Mouse (Mus musculus): ENCODE results near the gene Gm17364. TPM values are rescaled to one million over a fixed set of nuclear protein-coding genes. Genes with fewer than 3 reads are reported as not detected.
A peak's percentile ranks its signal among the peaks of the same experiment; 100 is the strongest.
"Not testable (repeated sequence)": the region's sequence is repeated elsewhere in the genome, so short reads cannot be mapped to it uniquely, and the experiment has no call there.

The Gm17364 gene
- polyA plus RNA-seq, 1 experiment from 2014 or later, result not detected

DNA sequence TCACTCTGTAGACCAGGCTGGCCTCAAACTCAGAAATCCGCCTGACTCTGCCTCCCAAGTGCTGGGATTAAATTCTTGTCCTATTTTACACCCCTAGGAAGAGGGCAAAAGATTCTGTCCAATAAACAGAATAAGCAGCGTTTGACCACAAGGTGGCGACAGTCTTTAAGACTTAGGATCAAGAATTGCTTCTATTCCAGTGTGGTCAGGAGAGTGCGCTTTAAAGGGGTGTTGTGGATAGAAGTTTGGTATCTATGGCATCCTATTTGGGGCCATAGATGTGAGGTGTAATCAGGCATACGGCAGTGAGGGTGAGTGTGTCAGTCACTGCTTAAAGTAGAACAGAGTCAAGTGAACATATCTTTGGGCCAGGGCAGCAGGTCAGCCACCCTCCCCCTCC is 9.5 kb upstream of the Gm17364 start:
- Histone ChIP-seq H3K4me3 (no peak overlapping the region), H3K27ac (no peak overlapping the region), H3K4me1 (replicated peaks) (peaks cover 7% of the 10 kb centered on the region; the same call in 1 of the 2 replicates), H3K27me3 (ENCODE audit: insufficient read depth, poor library complexity, severe bottlenecking) (no peaks in the 10 kb centered on the region), H3K36me3 (no peaks in the 10 kb centered on the region), H3K9me3 (peaks cover 2% of the 10 kb centered on the region; the same call in 1 of the 2 replicates)
- WGBS, result 30% methylated on average over 5 of the region's 5 CpGs
- DNase-seq (ENCODE audit: low spot score), result peak; percentile 69

DNA sequence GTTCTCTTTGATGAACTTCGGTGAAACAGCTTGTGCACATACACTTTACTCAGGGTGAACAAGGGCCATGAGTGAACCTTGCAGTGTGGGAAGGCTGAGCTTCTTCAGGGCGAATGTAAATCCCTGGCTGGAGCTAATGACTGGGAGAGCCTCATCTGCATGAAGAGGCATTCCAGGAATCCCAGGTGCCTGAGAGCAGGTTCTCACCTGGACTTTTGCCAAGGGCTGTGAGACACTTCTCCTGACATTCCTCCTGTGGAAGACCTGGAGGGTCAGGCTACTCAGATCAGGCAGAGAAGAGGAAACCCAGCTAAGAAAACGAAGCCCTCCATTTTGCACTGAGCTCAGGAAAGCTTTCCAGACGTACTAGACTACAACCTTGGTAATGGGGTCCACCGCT is 6.9 kb upstream of the Gm17364 start:
- 70% methylated on average over 5 of the region's 5 CpGs for WGBS
- H3K9me3 ChIP-seq, result peaks cover 7% of the 10 kb centered on the region; the same call in 1 of the 2 replicates
- no peaks in the 10 kb centered on the region for H3K27me3 ChIP-seq (ENCODE audit: insufficient read depth, poor library complexity, severe bottlenecking)
- DNase-seq (ENCODE audit: low spot score), result no peak
- no peak overlapping the region for H3K4me3 ChIP-seq
- no peaks in the 10 kb centered on the region for H3K36me3 ChIP-seq
- H3K4me1 ChIP-seq (replicated peaks), result no peaks in the 10 kb centered on the region
- H3K27ac ChIP-seq, result no peak overlapping the region

DNA sequence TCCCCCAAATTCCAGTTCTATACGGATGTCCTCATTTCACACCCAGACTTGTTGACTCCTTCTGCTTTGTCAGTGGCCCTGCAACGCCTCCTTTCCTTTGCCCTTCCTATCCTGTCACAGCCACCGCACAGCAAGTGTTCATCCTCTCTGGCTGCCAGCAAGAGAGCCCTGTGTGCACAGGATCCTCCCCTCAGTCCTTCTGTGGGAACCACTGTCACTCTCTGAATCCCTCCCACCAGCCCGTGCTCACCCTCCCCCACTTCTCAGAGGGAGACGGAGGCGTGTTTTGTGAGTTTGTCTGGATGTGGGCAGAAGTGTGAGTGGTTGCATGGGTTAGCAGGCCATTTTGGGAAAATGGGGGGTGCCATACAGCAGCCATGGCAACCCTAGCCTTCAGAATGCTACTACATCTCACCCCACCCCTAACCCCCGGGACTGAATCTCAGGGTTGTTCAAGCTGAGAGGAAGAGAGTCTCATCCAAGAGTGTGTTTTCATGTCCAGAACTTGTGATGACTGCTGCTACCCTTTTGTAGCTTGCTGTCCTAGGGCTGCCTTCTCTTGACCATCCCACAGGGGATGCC is 5.9 kb downstream of the Gm17364 start:
- H3K27ac ChIP-seq, result peak overlapping the region; percentile 40; the same call in 1 of the 2 replicates
- H3K27me3 ChIP-seq (ENCODE audit: insufficient read depth, poor library complexity, severe bottlenecking), result no peaks in the 10 kb centered on the region
- 24% methylated on average over 7 of the region's 7 CpGs for WGBS
- H3K4me1 ChIP-seq (replicated peaks), result peaks cover 9% of the 10 kb centered on the region
- H3K4me3 ChIP-seq, result no peak overlapping the region
- no peaks in the 10 kb centered on the region for H3K9me3 ChIP-seq
- no peaks in the 10 kb centered on the region for H3K36me3 ChIP-seq
- peak; percentile 26 for DNase-seq (ENCODE audit: low spot score)

DNA sequence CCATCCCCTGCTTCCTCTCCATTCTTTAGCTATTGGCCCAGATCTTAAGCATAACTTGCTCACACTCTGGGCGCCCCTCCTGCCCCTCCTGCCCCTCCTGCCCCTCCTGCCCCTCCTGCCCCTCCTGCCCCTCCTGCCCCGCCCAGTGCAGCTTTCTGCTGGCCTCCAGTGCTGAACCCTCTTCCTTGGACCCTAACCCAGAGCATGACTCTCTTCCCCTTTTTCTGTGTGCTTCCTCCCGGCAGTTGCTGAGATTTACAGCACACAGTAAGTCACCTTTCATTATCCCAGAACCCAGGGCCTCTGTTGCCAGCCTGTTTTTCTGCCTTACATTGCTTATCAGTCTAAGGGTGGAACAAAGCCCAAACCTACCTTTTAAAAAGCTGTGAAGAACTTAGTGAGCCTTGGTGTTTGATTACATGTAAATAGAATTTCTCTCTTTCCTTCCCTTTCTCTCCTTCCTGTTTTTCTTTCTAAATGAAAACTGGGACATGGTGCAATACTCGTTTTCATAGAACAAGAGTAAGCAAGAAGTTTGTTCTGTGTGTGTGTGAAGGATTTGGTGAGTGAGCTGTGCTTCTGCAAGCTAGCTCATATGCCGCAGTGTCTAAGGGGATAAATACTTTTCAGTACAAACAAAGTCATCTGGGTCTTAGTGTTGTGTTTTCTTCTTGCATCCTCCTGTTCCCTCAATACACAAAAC is 10.3 kb downstream of the Gm17364 start:
- DNase-seq (ENCODE audit: low spot score), result no peak
- Histone ChIP-seq H3K36me3 (no peaks in the 10 kb centered on the region), H3K4me1 (replicated peaks) (peaks cover 9% of the 10 kb centered on the region), H3K4me3 (no peak overlapping the region), H3K27me3 (ENCODE audit: insufficient read depth, poor library complexity, severe bottlenecking) (no peaks in the 10 kb centered on the region), H3K9me3 (no peaks in the 10 kb centered on the region), H3K27ac (no peak overlapping the region)
- WGBS, result 85% methylated on average over 5 of the region's 5 CpGs

DNA sequence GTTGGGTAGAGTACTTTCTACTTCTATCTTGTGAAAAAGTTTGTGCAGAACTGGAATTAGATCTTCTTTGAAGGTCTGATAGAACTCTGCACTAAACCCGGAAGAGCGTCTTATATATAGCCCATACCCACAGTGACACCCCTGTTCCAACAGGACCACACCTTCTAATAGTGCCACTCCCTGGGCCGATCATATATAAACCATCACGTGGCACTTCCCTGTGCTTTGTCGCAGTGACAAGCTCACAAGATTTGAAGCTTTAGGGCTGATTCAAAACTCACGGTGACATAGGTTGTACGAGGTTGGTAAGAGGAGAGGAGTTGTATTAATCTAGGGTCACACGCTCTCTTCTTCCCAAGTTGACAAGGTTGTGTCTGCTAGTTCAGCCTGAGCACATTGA is 12.2 kb downstream of the Gm17364 start:
- H3K36me3 ChIP-seq; H3K9me3 ChIP-seq; DNase-seq (ENCODE audit: low spot score); H3K4me1 ChIP-seq (replicated peaks); H3K27ac ChIP-seq; H3K4me3 ChIP-seq; H3K27me3 ChIP-seq (ENCODE audit: insufficient read depth, poor library complexity, severe bottlenecking): not testable (repeated sequence)
- WGBS, result 95% methylated on average over 8 of the region's 8 CpGs

DNA sequence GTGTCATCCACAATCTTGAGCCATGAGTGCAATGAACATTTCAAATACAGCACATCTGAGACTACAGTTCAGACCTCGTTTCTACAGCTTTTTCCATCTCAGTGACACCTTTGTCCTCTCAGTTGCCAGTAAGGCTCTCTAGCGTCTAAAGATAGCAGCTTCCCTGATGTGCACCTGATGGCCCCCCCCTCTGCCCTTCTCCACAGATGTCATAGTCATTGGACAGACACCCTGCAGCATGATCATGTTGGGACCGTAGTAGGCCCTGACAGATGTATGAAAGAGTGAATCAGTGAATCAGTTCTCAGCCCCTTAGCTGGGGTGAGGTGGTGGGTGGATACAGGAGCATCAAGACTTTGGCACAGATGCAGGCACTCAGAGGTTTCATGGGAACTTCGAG is 15.9 kb downstream of the Gm17364 start:
- H3K36me3 ChIP-seq, result no peaks in the 10 kb centered on the region
- H3K27ac ChIP-seq, result no peak overlapping the region
- no peaks in the 10 kb centered on the region for H3K27me3 ChIP-seq (ENCODE audit: insufficient read depth, poor library complexity, severe bottlenecking)
- WGBS, result 91% methylated on average over 4 of the region's 4 CpGs
- H3K4me1 ChIP-seq (replicated peaks), result no peaks in the 10 kb centered on the region; the same call in 1 of the 2 replicates
- DNase-seq (ENCODE audit: low spot score), result no peak
- H3K4me3 ChIP-seq, result no peak overlapping the region
- no peaks in the 10 kb centered on the region for H3K9me3 ChIP-seq

DNA sequence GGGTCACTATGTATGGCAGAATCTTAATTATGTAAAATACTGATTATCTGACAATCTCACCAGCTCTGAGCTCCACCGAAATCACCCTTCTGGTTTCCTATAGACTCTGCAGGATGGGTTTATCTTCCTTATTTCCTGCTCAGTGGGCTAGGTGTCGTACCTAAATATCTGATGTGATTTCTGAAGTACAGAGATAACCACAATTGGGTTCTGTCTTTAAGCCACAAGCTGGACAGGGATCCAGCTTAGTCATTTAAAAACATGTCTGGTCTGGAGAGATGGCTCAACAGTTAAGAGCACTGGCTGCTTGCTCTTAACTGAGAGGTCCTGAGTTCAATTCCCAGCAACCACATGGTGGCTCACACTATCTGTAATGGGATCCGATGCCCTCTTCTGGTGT is 16.8 kb downstream of the Gm17364 start:
- Histone ChIP-seq H3K4me3 (no peak overlapping the region), H3K4me1 (replicated peaks) (peaks cover 4% of the 10 kb centered on the region; the same call in 1 of the 2 replicates), H3K27ac (no peak overlapping the region), H3K36me3 (no peaks in the 10 kb centered on the region), H3K27me3 (ENCODE audit: insufficient read depth, poor library complexity, severe bottlenecking) (no peaks in the 10 kb centered on the region), H3K9me3 (no peaks in the 10 kb centered on the region)
- 90% methylated on average over 3 of the region's 3 CpGs for WGBS
- no peak for DNase-seq (ENCODE audit: low spot score)

DNA sequence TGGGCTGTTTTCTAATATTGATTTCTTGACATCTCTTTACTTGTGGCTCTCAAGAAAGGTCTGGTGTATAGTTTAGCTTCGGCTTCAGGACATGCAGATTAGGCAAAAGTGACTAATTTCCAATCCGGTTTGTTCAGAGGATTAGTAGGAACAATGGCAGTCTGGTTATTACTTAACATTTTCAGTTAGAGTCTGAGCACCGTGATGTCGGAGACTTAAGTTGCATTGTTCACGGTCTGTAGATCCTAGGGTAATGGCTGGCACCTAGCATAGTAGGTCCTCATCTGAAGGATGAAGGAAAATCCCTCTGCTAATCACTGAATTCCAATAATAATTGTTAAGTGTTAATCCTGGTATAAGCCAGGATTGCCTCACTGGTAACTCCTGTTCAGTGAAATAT is 17.7 kb downstream of the Gm17364 start:
- DNase-seq (ENCODE audit: low spot score), result no peak
- Histone ChIP-seq H3K4me3 (no peak overlapping the region), H3K36me3 (no peaks in the 10 kb centered on the region), H3K9me3 (no peaks in the 10 kb centered on the region), H3K27ac (no peak overlapping the region), H3K27me3 (ENCODE audit: insufficient read depth, poor library complexity, severe bottlenecking) (no peaks in the 10 kb centered on the region), H3K4me1 (replicated peaks) (peaks cover 8% of the 10 kb centered on the region)
- 93% methylated on average over 5 of the region's 5 CpGs for WGBS

DNA sequence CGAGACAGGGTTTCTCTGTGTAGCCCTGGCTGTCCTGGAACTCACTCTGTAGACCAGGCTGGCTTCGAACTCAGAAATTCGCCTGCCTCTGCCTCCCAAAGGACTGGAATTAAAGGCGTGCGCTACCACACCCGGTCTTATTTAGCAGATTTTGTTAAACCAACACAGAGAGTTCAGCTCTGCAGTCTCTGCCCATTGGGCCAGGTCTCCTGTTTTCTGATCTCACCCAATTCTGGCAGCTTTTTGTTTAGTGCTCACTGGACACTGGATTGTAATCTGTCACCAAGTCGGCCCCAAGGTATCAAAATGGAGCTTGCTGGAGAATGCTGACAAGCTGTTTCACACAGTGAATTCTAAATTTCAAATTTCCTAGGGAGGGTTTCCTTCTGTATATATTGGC is 21.0 kb downstream of the Gm17364 start:
- no peaks in the 10 kb centered on the region for H3K36me3 ChIP-seq
- H3K4me3 ChIP-seq, result no peak overlapping the region
- H3K9me3 ChIP-seq, result no peaks in the 10 kb centered on the region
- no peak for DNase-seq (ENCODE audit: low spot score)
- H3K27me3 ChIP-seq (ENCODE audit: insufficient read depth, poor library complexity, severe bottlenecking), result no peaks in the 10 kb centered on the region
- 92% methylated on average over 7 of the region's 7 CpGs for WGBS
- peaks cover 15% of the 10 kb centered on the region for H3K4me1 ChIP-seq (replicated peaks)
- H3K27ac ChIP-seq, result no peak overlapping the region

DNA sequence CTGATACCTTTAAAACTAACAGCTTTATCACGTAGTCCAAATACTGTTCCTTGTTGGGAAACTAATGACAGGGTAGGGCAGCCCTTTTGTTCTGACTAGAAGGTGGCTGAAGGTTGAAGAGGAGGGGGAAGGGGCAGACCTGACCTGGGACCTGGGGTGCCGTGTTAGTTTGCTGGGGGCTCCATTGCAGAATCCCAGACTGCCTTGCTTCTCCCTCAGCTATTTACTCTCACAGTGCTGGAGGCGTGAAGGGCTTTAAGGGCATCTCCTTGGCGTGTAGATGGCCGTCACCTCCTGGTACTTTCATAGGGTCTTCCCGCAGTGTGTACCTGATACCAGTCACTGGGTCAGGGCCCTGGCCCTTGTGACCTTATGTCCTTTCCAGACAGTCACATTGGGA is 21.6 kb downstream of the Gm17364 start:
- Histone ChIP-seq H3K27ac (no peak overlapping the region), H3K27me3 (ENCODE audit: insufficient read depth, poor library complexity, severe bottlenecking) (no peaks in the 10 kb centered on the region), H3K4me1 (replicated peaks) (peaks cover 15% of the 10 kb centered on the region), H3K36me3 (no peaks in the 10 kb centered on the region), H3K4me3 (no peak overlapping the region), H3K9me3 (no peaks in the 10 kb centered on the region)
- WGBS, result 84% methylated on average over 6 of the region's 6 CpGs
- no peak for DNase-seq (ENCODE audit: low spot score)

DNA sequence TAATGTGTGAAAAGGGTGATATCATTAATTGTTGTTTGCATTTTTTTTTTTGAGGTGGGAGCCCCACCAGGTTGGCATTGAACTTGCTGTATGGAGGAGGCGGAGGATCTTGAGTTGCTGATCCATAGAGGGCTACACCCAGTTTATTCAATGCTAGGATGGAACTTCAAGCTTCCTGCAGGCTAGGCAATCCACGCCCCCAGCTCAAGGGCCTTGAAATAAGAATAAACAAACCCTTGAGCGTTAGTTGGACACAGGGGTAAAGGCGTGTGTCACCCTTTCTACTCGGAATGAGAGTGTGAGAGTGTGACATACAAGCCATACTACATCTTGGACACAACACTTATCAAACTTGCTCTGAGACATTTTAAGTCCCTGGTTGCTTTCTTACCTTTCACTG is 22.1 kb downstream of the Gm17364 start:
- no peak overlapping the region for H3K27ac ChIP-seq
- H3K36me3 ChIP-seq, result no peaks in the 10 kb centered on the region
- H3K27me3 ChIP-seq (ENCODE audit: insufficient read depth, poor library complexity, severe bottlenecking), result no peaks in the 10 kb centered on the region
- H3K9me3 ChIP-seq, result no peaks in the 10 kb centered on the region
- 85% methylated on average over 5 of the region's 5 CpGs for WGBS
- no peak overlapping the region for H3K4me3 ChIP-seq
- no peak for DNase-seq (ENCODE audit: low spot score)
- H3K4me1 ChIP-seq (replicated peaks), result peaks cover 15% of the 10 kb centered on the region

DNA sequence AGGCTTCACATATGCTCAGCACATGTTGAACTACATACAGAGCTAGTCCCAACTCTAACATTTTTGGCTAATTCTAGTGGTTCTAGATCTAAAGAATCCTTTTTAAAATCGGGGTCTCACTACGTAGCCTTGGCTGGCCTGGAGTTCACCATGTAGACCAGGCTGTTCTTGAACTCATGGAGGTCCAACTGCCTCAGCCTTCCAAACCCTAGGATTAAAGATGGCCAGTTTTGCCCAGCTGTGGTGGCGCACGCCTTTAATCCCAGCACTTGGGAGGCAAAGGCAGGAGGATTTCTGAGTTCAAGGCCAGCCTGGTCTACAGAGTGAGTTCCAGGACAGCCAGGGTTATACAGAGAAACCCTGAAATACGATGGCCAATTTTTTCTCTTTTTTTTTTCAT is 22.5 kb downstream of the Gm17364 start:
- not testable (repeated sequence) for H3K4me3 ChIP-seq; DNase-seq (ENCODE audit: low spot score); H3K27me3 ChIP-seq (ENCODE audit: insufficient read depth, poor library complexity, severe bottlenecking); H3K36me3 ChIP-seq; H3K27ac ChIP-seq; H3K9me3 ChIP-seq
- peaks cover 15% of the 10 kb centered on the region for H3K4me1 ChIP-seq (replicated peaks)
- WGBS, result 93% methylated on average over 5 of the region's 5 CpGs

DNA sequence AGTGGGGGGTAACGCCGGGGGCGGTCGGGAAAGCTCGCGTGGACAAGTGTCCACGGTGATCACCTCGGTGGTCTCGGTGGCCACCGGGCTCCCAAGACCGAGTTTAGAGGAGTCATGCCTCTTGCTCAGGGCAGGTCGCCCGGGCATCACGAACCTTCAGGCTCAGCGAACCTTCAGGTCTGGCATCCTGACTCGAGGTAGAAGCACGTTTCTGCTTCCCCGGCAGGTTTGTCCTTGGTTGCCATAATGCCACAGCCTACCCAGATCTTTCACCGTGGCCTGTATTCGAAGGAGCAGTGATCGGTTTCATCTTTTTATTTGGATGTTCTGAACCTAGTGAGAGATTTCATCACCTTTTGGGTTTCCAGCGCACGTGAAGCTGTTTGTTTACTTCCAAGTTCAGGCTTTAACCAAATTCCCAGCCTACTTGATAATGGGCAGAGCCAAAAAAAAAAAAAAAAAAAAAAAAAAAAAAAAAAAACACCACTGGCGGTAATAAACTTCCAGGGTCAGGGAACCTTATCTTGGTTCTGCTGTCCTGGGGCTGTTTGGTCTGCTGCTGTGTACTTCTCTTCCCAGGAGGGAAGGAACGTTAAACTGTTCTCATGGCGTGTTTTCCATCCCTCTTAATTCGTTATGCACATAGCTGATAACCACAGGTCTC is 23.3 kb downstream of the Gm17364 start:
- WGBS, result 4% methylated on average over 27 of the region's 27 CpGs
- Histone ChIP-seq H3K9me3 (no peaks in the 10 kb centered on the region), H3K27ac (peak overlapping the region; percentile 92), H3K4me3 (peak overlapping the region; percentile 74), H3K27me3 (ENCODE audit: insufficient read depth, poor library complexity, severe bottlenecking) (no peaks in the 10 kb centered on the region), H3K36me3 (no peaks in the 10 kb centered on the region), H3K4me1 (replicated peaks) (peaks cover 15% of the 10 kb centered on the region)
- DNase-seq (ENCODE audit: low spot score), result no peak

Data from hindbrain, embryonic 10.5 days (tissue).